In the genomic region with DNA sequence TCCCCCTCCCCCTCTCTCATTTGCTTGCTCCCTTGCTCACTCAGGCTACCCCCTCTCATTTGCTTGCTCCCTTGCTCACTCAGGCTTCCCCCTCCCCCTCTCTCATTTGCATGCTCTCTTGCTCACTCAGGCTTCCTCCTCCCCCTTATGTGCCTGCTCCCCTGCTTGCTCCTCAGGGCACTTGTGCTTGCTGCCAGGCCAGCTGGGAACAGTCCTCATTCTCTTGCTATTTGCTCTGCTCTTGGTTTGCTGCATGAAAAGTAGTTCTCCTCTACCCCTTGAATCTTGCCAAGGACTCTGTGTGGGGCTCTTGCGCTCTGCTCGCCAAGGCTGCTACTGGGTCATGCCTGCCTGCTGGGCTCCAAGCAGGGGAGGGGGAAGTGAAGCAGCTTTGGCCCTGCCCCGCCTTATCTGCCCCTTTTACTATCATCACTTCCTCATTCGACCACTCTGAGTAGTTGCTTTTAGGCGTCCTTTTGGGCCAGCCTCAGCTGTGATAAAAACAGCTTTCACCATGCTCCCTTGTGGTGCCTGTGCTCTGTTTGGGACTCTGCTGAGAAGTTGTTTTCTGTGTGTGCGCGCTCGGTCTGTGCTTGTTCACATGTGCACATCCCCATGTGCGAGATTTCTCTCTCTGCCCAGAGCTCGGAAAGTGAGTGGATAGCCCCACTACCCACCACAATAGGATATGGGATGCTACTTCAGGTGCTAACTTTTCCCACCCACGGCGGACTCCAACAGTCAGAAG, we compare ENCODE assay signal across 8 mouse cellular contexts. TPM values are rescaled to one million over a fixed set of nuclear protein-coding genes. Genes with fewer than 3 reads are reported as not detected.
DNase-seq lines count a peak whose midpoint lies in the region; ATAC-seq and TF ChIP-seq lines count a peak whose summit lies in the region.

No protein-coding gene starts in this region.

- 0 out of 2 replicates have a peak overlapping the region, but pooled peaks have one; percentile 11 for H3K4me2 ChIP-seq in lung, postnatal 0 days (replicated peaks; ENCODE audit: low read depth, low read length)
- peak overlapping the region; percentile 14; the same call in 1 of the 2 replicates for H3K4me2 ChIP-seq in limb, embryonic 15.5 days
- peak overlapping the region; percentile 14; the same call in 1 of the 2 replicates for H3K4me2 ChIP-seq in neural tube, embryonic 14.5 days (ENCODE audit: low read depth, low read length)

- no peaks in the 10 kb centered on the region for H3K4me1 ChIP-seq in lung, postnatal 0 days (ENCODE audit: insufficient read depth, low read depth, low read length)
- peaks cover 13% of the 10 kb centered on the region; the same call in 1 of the 2 replicates for H3K4me1 ChIP-seq in cerebellum, adult 2 months (ENCODE audit: control insufficient read depth, insufficient read depth, low read length)
- H3K4me1 ChIP-seq in limb, embryonic 15.5 days = no peaks in the 10 kb centered on the region
- no peaks in the 10 kb centered on the region for H3K4me1 ChIP-seq in neural tube, embryonic 14.5 days (ENCODE audit: control insufficient read depth, insufficient read depth, low read length)

- H3K27ac ChIP-seq in lung, postnatal 0 days (ENCODE audit: low read length) = no peak overlapping the region
- H3K27ac ChIP-seq in cerebellum, adult 2 months (ENCODE audit: insufficient read depth, low read length) = peak overlapping the region; percentile 88
- no peak overlapping the region for H3K27ac ChIP-seq in limb, embryonic 15.5 days
- no peak overlapping the region for H3K27ac ChIP-seq in neural tube, embryonic 14.5 days (ENCODE audit: low read depth, low read length)

- H3K4me3 ChIP-seq in lung, postnatal 0 days (ENCODE audit: low read depth, low read length) = no peak overlapping the region
- no peak overlapping the region for H3K4me3 ChIP-seq in cerebellum, adult 2 months (replicated peaks; ENCODE audit: insufficient read depth, low read depth, low read length)
- H3K4me3 ChIP-seq in limb, embryonic 15.5 days = no peak overlapping the region
- no peak overlapping the region for H3K4me3 ChIP-seq in neural tube, embryonic 14.5 days (ENCODE audit: low read depth, low read length)

- no peaks in the 10 kb centered on the region for H3K27me3 ChIP-seq in lung, postnatal 0 days (replicated peaks; ENCODE audit: insufficient read depth, low read length)
- H3K27me3 ChIP-seq in cerebellum, adult 2 months (ENCODE audit: control insufficient read depth, insufficient read depth, low read length) = no peaks in the 10 kb centered on the region
- no peaks in the 10 kb centered on the region for H3K27me3 ChIP-seq in limb, embryonic 15.5 days
- no peaks in the 10 kb centered on the region for H3K27me3 ChIP-seq in neural tube, embryonic 14.5 days (ENCODE audit: control insufficient read depth, insufficient read depth, low read length)

- no peak for DNase-seq in lung, postnatal 0 days (ENCODE audit: low spot score)
- DNase-seq in lung, postnatal 14 days = no peak
- DNase-seq in cerebellum, adult 2 months = peak; percentile 47 to 82
- no peak for DNase-seq in ovary, postnatal 10 days (ENCODE audit: low spot score)
- DNase-seq in urinary bladder, postnatal 25 days (ENCODE audit: low spot score) = no peak

- WGBS in lung, postnatal 0 days = 28% methylated on average over 12 of the region's 12 CpGs
- WGBS in cerebellum, adult 2 months = 8% methylated on average over 12 of the region's 12 CpGs
- 31% methylated on average over 12 of the region's 12 CpGs for WGBS in limb, embryonic 15.5 days
- 36% methylated on average over 12 of the region's 12 CpGs for WGBS in neural tube, embryonic 14.5 days

- no peak for TF ChIP-seq EP300 in lung, postnatal 0 days (IDR thresholded peaks at IDR 0.05)

- no peak for TF ChIP-seq POLR2A in cerebellum, adult 2 months (IDR thresholded peaks at IDR 0.05; ENCODE audit: borderline replicate concordance, insufficient read depth, low read length)

- no peak for TF ChIP-seq CTCF in lung, postnatal 0 days (IDR thresholded peaks at IDR 0.05)
- no peak for TF ChIP-seq CTCF in cerebellum, adult 2 months (IDR thresholded peaks at IDR 0.05; ENCODE audit: borderline replicate concordance, insufficient read depth, low read depth, low read length)

- H3K9ac ChIP-seq in lung, postnatal 0 days (replicated peaks; ENCODE audit: low read depth) = no peak overlapping the region
- H3K9ac ChIP-seq in limb, embryonic 15.5 days = no peak overlapping the region
- H3K9ac ChIP-seq in neural tube, embryonic 14.5 days (replicated peaks; ENCODE audit: low read depth, low read length) = no peak overlapping the region

- H3K36me3 ChIP-seq in lung, postnatal 0 days (ENCODE audit: insufficient read depth, low read length) = no peaks in the 10 kb centered on the region
- no peaks in the 10 kb centered on the region for H3K36me3 ChIP-seq in limb, embryonic 15.5 days
- no peaks in the 10 kb centered on the region for H3K36me3 ChIP-seq in neural tube, embryonic 14.5 days (ENCODE audit: control insufficient read depth, insufficient read depth, low read length)

- ATAC-seq in lung, postnatal 0 days = peak; percentile 61
- peak; percentile 93 for ATAC-seq in granulocyte monocyte progenitor cell, adult 5-6 weeks (replicated peaks; ENCODE audit: poor library complexity, severe bottlenecking)
- no peak for ATAC-seq in limb, embryonic 15.5 days (ENCODE audit: insufficient number of reproducible peaks, low FRiP score, low TSS enrichment, low read depth)
- ATAC-seq in neural tube, embryonic 14.5 days (ENCODE audit: low read depth) = peak; percentile 76; the same call in 1 of the 2 replicates

- H3K9me3 ChIP-seq in lung, postnatal 0 days (ENCODE audit: low read length) = no peaks in the 10 kb centered on the region
- H3K9me3 ChIP-seq in limb, embryonic 15.5 days = no peaks in the 10 kb centered on the region
- H3K9me3 ChIP-seq in neural tube, embryonic 14.5 days (ENCODE audit: control insufficient read depth, low read length) = no peaks in the 10 kb centered on the region

RNA-seq across cellular contexts. Expression of a gene that starts 13.2 kb away (rescaled TPM):
- polyA plus RNA-seq in lung, postnatal 0 days (2015; fragmentation: Nextera tagmentation; extraction: Ambion mirVana) = not detected in 2 replicates
- polyA plus RNA-seq in cerebellum, adult 2 months (2012; rRNA removed) = 20.8 and 30.4 TPM in 2 replicates
- not detected in 2 replicates for total RNA-seq in granulocyte monocyte progenitor cell, adult 5-6 weeks (2014; fragmentation: Nextera tagmentation)
- total RNA-seq in granulocyte monocyte progenitor cell, adult 5-6 weeks (2017) = not detected in 2 replicates
- 0.38 and 0.56 TPM in 2 replicates for polyA plus RNA-seq in limb, embryonic 15.5 days (2015; fragmentation: Nextera tagmentation; extraction: Ambion mirVana)
- polyA plus RNA-seq in neural tube, embryonic 14.5 days (2014; fragmentation: Nextera tagmentation; extraction: Ambion mirVana) = 8.2 and 12.2 TPM in 2 replicates

Comparison
In these comparisons a context has a peak if more than half of its experiments do, and no peak if none do; other contexts are left out.
1. DNase-seq: peak in cerebellum, adult 2 months (2 of 2); none in lung, postnatal 0 days (single experiment), lung, postnatal 14 days (single experiment), ovary, postnatal 10 days (single experiment) and urinary bladder, postnatal 25 days (single experiment).
2. Peak in every context shown above with its lines, with median percentiles within 50 percentile points of each other: H3K4me2 ChIP-seq.